Mouse (Mus musculus): ENCODE results near the gene Nek8. TPM values are rescaled to one million over a fixed set of nuclear protein-coding genes. Genes with fewer than 3 reads are reported as not detected.
A peak's percentile ranks its signal among the peaks of the same experiment; 100 is the strongest.

Nek8 gene
- 1 to 10 TPM; 3.0 to 3.1 TPM for total RNA-seq (2021)
- long read RNA-seq, experiment 1, partial matches to known transcripts = 0 of 4 reads
- long read RNA-seq, experiment 1, other reads (novel, unspliced or antisense) = 0 of 4 reads
- long read RNA-seq, experiment 2, partial matches to known transcripts = 0 of 7 reads
- long read RNA-seq, experiment 2, other reads (novel, unspliced or antisense) = 2 of 7 reads

- intact Hi-C loops (cut with DNase I) = loop anchor here (2.0 to 5.0 kb wide), 2 partner anchors 18 to 139 kb away; partner anchors contain the start of gene Flot2
- TF ChIP-seq CTCF (IDR thresholded peaks at IDR 0.05) = no peak
- peak within 1 kb of the TSS; percentile 2; the same call in 1 of the 2 replicates for H3K27ac ChIP-seq
These were observed at the start of gene Nek8, which contains the start of gene Tlcd1 for GRCm38 (mm10) chr11:78176402-78176862. Nek8 (minus strand) TSS chr11:78176675. Tlcd1 (plus strand) TSS chr11:78176711.

GRCm38 (mm10) chr11:78223586-78223985 is 47.1 kb upstream of the Nek8 start:
- no peak for DNase-seq (ENCODE audit: extremely low spot score in 1 of 2, low spot score in 2 of 2)
- Histone ChIP-seq H3K4me3 (no peak overlapping the region), H3K27ac (no peak overlapping the region)
- no peak for TF ChIP-seq CTCF (IDR thresholded peaks at IDR 0.05)
- intact Hi-C loops (cut with DNase I) = no loop called here

More at GRCm38 (mm10) chr11:78176402-78176862, at the start of gene Nek8, which contains the start of gene Tlcd1:
- H3K4me3 ChIP-seq = peak within 1 kb of the TSS; percentile 58
- peak; percentile 76 to 77 for DNase-seq (ENCODE audit: extremely low spot score in 1 of 2, low spot score in 2 of 2)

- TF ChIP-seq CTCF (IDR thresholded peaks at IDR 0.05) = no peak
- peak overlapping the region; percentile 47 for H3K27ac ChIP-seq
- intact Hi-C loops (cut with DNase I) = no loop called here
These were observed 39.3 kb upstream of the Nek8 start for GRCm38 (mm10) chr11:78215709-78216317.

GRCm38 (mm10) chr11:78213086-78213817 is 36.8 kb upstream of the Nek8 start:
- Histone ChIP-seq H3K27ac (no peak overlapping the region), H3K4me3 (no peak overlapping the region)
- intact Hi-C loops (cut with DNase I) = no loop called here
- no peak for DNase-seq (ENCODE audit: extremely low spot score in 1 of 2, low spot score in 2 of 2)
- no peak for TF ChIP-seq CTCF (IDR thresholded peaks at IDR 0.05)

More at GRCm38 (mm10) chr11:78215709-78216317, 39.3 kb upstream of the Nek8 start:
- no peak overlapping the region for H3K4me3 ChIP-seq
- DNase-seq (ENCODE audit: extremely low spot score in 1 of 2, low spot score in 2 of 2) = no peak

GRCm38 (mm10) chr11:78211513-78211912 is 35.0 kb upstream of the Nek8 start:
- intact Hi-C loops (cut with DNase I) = no loop called here
- no peak for DNase-seq (ENCODE audit: extremely low spot score in 1 of 2, low spot score in 2 of 2)
- Histone ChIP-seq H3K27ac (no peak overlapping the region), H3K4me3 (no peak overlapping the region)
- TF ChIP-seq CTCF (IDR thresholded peaks at IDR 0.05) = no peak

GRCm38 (mm10) chr11:78210615-78211014 is 34.1 kb upstream of the Nek8 start:
- no peak overlapping the region for H3K27ac ChIP-seq
- H3K4me3 ChIP-seq = no peak overlapping the region
- intact Hi-C loops (cut with DNase I) = no loop called here
- DNase-seq (ENCODE audit: extremely low spot score in 1 of 2, low spot score in 2 of 2) = no peak
- no peak for TF ChIP-seq CTCF (IDR thresholded peaks at IDR 0.05)

GRCm38 (mm10) chr11:78209886-78210285 is 33.4 kb upstream of the Nek8 start:
- H3K27ac ChIP-seq = no peak overlapping the region
- intact Hi-C loops (cut with DNase I) = no loop called here
- no peak for DNase-seq (ENCODE audit: extremely low spot score in 1 of 2, low spot score in 2 of 2)

GRCm38 (mm10) chr11:78207190-78207589 is 30.7 kb upstream of the Nek8 start:
- H3K4me3 ChIP-seq = no peak overlapping the region
- DNase-seq (ENCODE audit: extremely low spot score in 1 of 2, low spot score in 2 of 2) = no peak
- H3K27ac ChIP-seq = no peak overlapping the region
- intact Hi-C loops (cut with DNase I) = no loop called here
- TF ChIP-seq CTCF (IDR thresholded peaks at IDR 0.05) = no peak

More at GRCm38 (mm10) chr11:78209886-78210285, 33.4 kb upstream of the Nek8 start:
- TF ChIP-seq CTCF (IDR thresholded peaks at IDR 0.05) = no peak
- no peak overlapping the region for H3K4me3 ChIP-seq

- peak overlapping the region; percentile 44 for H3K27ac ChIP-seq
These were observed 29.1 kb upstream of the Nek8 start for GRCm38 (mm10) chr11:78205361-78206206.

GRCm38 (mm10) chr11:78204287-78204686 is 27.8 kb upstream of the Nek8 start:
- TF ChIP-seq CTCF (IDR thresholded peaks at IDR 0.05) = no peak
- Histone ChIP-seq H3K4me3 (no peak overlapping the region), H3K27ac (no peak overlapping the region)
- DNase-seq (ENCODE audit: extremely low spot score in 1 of 2, low spot score in 2 of 2) = no peak
- intact Hi-C loops (cut with DNase I) = no loop called here

More at GRCm38 (mm10) chr11:78205361-78206206, 29.1 kb upstream of the Nek8 start:
- intact Hi-C loops (cut with DNase I) = no loop called here
- no peak for TF ChIP-seq CTCF (IDR thresholded peaks at IDR 0.05)
- no peak for DNase-seq (ENCODE audit: extremely low spot score in 1 of 2, low spot score in 2 of 2)
- H3K4me3 ChIP-seq = no peak overlapping the region

- TF ChIP-seq CTCF (IDR thresholded peaks at IDR 0.05) = no peak
- Histone ChIP-seq H3K4me3 (no peak overlapping the region), H3K27ac (no peak overlapping the region)
- no peak for DNase-seq (ENCODE audit: extremely low spot score in 1 of 2, low spot score in 2 of 2)
- intact Hi-C loops (cut with DNase I) = no loop called here
These were observed 25.9 kb upstream of the Nek8 start for GRCm38 (mm10) chr11:78202372-78202771.

Data from left cerebral cortex, adult 2 months (tissue).